Mouse (Mus musculus) CH12.LX (cell line): ENCODE measurements around the gene Hist1h3f. TPM values are rescaled to one million over a fixed set of nuclear protein-coding genes. Genes with fewer than 3 reads are reported as not detected.

Source experiments
- DNase-seq: peaks from one replicate; pipeline ENCODE4 v3.0.0-alpha.2; 2013; ENCODE audit errors: extremely low read depth
- H3K27ac ChIP-seq: 2 replicates; pipeline ENCODE4 v1.5.1; 2012; ENCODE audit warnings: low read depth, mild to moderate bottlenecking, control low read depth, moderate library complexity; ENCODE audit not compliant: insufficient read depth
- H3K27me3 ChIP-seq: replicated peaks from 2 replicates; pipeline ENCODE3; 2012; ENCODE audit warnings: inconsistent platforms
- H3K36me3 ChIP-seq, 2 experiments: replicated peaks in 1 of 2; 2 replicates each; pipeline versions ENCODE3 to v1.6.1; 2012; ENCODE audit warnings: inconsistent platforms in 1 of 2, low read length in 1 of 2, mild to moderate bottlenecking in 1 of 2, mixed read lengths in 1 of 2, moderate library complexity in 1 of 2; ENCODE audit not compliant: control insufficient read depth in 1 of 2, insufficient read depth in 1 of 2
- H3K4me1 ChIP-seq, 2 experiments: 2 replicates each; pipeline ENCODE4 v1.6.1; 2012; ENCODE audit warnings: inconsistent platforms in 1 of 2, moderate library complexity in 1 of 2; ENCODE audit not compliant: insufficient read depth in 2 of 2, control insufficient read depth in 1 of 2
- H3K4me2 ChIP-seq: 2 replicates; pipeline ENCODE4 v1.6.1; 2012; ENCODE audit warnings: low read depth, mild to moderate bottlenecking, control low read depth; ENCODE audit not compliant: poor library complexity, insufficient read depth, severe bottlenecking
- H3K4me3 ChIP-seq, 3 experiments: fragments of 150-350 bp in 1 of 3; sonication (generic) in 1 of 3; replicated peaks in 1 of 3; 2 replicates each; pipeline versions ENCODE3 to v1.5.1; 2011 to 2012; ENCODE audit warnings: low read depth in 2 of 3, low read length in 2 of 3, mild to moderate bottlenecking in 2 of 3, moderate library complexity in 2 of 3, control low read depth in 1 of 3, improper control_type of control experiment in 1 of 3, inconsistent platforms in 1 of 3, mixed read lengths in 1 of 3; ENCODE audit not compliant: poor library complexity in 1 of 3
- H3K79me2 ChIP-seq: replicated peaks from 2 replicates; pipeline ENCODE4 v1.6.1; 2012; ENCODE audit warnings: mild to moderate bottlenecking, moderate library complexity; ENCODE audit not compliant: control insufficient read depth, poor library complexity, insufficient read depth, severe bottlenecking; ENCODE audit errors: extremely low read depth
- H3K9ac ChIP-seq: 2 replicates; pipeline ENCODE4 v1.6.1; 2012; ENCODE audit warnings: low read depth, mild to moderate bottlenecking, control low read depth, moderate library complexity; ENCODE audit not compliant: insufficient read depth
- H3K9me3 ChIP-seq: replicated peaks from 2 replicates; pipeline ENCODE3; 2012; ENCODE audit warnings: low read length, inconsistent platforms, mixed read lengths
- BHLHE40 ChIP-seq: IDR thresholded peaks from 2 replicates; pipeline ENCODE4 v1.6.1; 2011; ENCODE audit warnings: mild to moderate bottlenecking, low read depth, low read length, improper control_type of control experiment
- CHD2 ChIP-seq: IDR thresholded peaks from 2 replicates; pipeline ENCODE4 v1.6.1; 2011; ENCODE audit warnings: low read length, improper control_type of control experiment
- CTCF ChIP-seq, 2 experiments: IDR thresholded peaks in 1 of 2; conservative IDR thresholded peaks in 1 of 2; 2 replicates each; pipeline ENCODE4 v1.5.1; 2011 to 2012; ENCODE audit warnings: low read depth in 2 of 2, low read length in 2 of 2, improper control_type of control experiment in 1 of 2, inconsistent platforms in 1 of 2, mild to moderate bottlenecking in 1 of 2, moderate library complexity in 1 of 2
- E2F4 ChIP-seq: IDR thresholded peaks from 2 replicates; pipeline ENCODE4 v1.6.1; 2011; ENCODE audit warnings: low read depth, low read length, improper control_type of control experiment; ENCODE audit not compliant: insufficient replicate concordance
- ELF1 ChIP-seq: IDR thresholded peaks from 2 replicates; pipeline ENCODE4 v1.6.1; 2014; ENCODE audit warnings: low read depth, mild to moderate bottlenecking, inconsistent platforms, low read length, improper control_type of control experiment
- ETS1 ChIP-seq: conservative IDR thresholded peaks from 2 replicates; pipeline ENCODE4 v1.6.1; 2012; ENCODE audit warnings: low read depth, mild to moderate bottlenecking, inconsistent platforms, low read length, improper control_type of control experiment, moderate library complexity
- GABPA ChIP-seq: IDR thresholded peaks from 2 replicates; pipeline ENCODE4 v1.6.1; 2012; ENCODE audit warnings: low read depth, low read length, improper control_type of control experiment, inconsistent platforms; ENCODE audit not compliant: insufficient replicate concordance
- KAT2A ChIP-seq: IDR thresholded peaks from 2 replicates; pipeline ENCODE4 v1.6.1; 2012; ENCODE audit warnings: low read length, improper control_type of control experiment, inconsistent platforms; ENCODE audit not compliant: insufficient replicate concordance
- MAX ChIP-seq: IDR thresholded peaks from 2 replicates; pipeline ENCODE4 v1.6.1; 2011; ENCODE audit warnings: low read length, improper control_type of control experiment
- MXI1 ChIP-seq: IDR thresholded peaks from 2 replicates; pipeline ENCODE4 v1.6.1; 2011; ENCODE audit warnings: mild to moderate bottlenecking, low read depth, low read length, improper control_type of control experiment
- MYC ChIP-seq: IDR thresholded peaks from 2 replicates; pipeline ENCODE4 v1.6.1; 2011; ENCODE audit warnings: low read depth, mild to moderate bottlenecking, improper control_type of control experiment, low read length
- NELFE ChIP-seq: IDR thresholded peaks from 2 replicates; pipeline ENCODE4 v1.6.1; 2011; ENCODE audit warnings: low read depth, low read length, improper control_type of control experiment
- NRF1 ChIP-seq: IDR thresholded peaks from 2 replicates; pipeline ENCODE4 v1.6.1; 2014; ENCODE audit warnings: low read depth, mild to moderate bottlenecking, inconsistent platforms, low read length, improper control_type of control experiment, moderate library complexity
- PAX5 ChIP-seq: IDR thresholded peaks from 2 replicates; pipeline ENCODE4 v1.6.1; 2012; ENCODE audit warnings: low read length, inconsistent platforms, mixed read lengths
- POLR2A ChIP-seq: IDR thresholded peaks from 2 replicates; pipeline ENCODE4 v1.6.1; 2011; ENCODE audit warnings: low read depth, mild to moderate bottlenecking, improper control_type of control experiment, low read length
- POLR2AphosphoS2 ChIP-seq: IDR thresholded peaks from 2 replicates; pipeline ENCODE4 v1.6.1; 2011; ENCODE audit warnings: low read depth, low read length, improper control_type of control experiment
- RCOR1 ChIP-seq: conservative IDR thresholded peaks from 2 replicates; pipeline ENCODE4 v1.6.1; 2012; ENCODE audit warnings: low read depth, mild to moderate bottlenecking, inconsistent platforms, low read length, improper control_type of control experiment
- SIN3A ChIP-seq: IDR thresholded peaks from 2 replicates; pipeline ENCODE4 v1.6.1; 2012; ENCODE audit warnings: low read length, improper control_type of control experiment, inconsistent platforms
- TBP ChIP-seq: conservative IDR thresholded peaks from 2 replicates; pipeline ENCODE4 v1.6.1; 2011; ENCODE audit warnings: low read depth, low read length, improper control_type of control experiment
- TCF12 ChIP-seq: IDR thresholded peaks from 2 replicates; pipeline ENCODE4 v1.6.1; 2014; ENCODE audit warnings: low read depth, mild to moderate bottlenecking, inconsistent platforms, low read length, improper control_type of control experiment
- USF1 ChIP-seq: IDR thresholded peaks from 2 replicates; pipeline ENCODE4 v1.6.1; 2014; ENCODE audit warnings: low read depth, mild to moderate bottlenecking, inconsistent platforms, low read length, improper control_type of control experiment
- USF2 ChIP-seq: conservative IDR thresholded peaks from 2 replicates; pipeline ENCODE4 v1.6.1; 2011; ENCODE audit warnings: low read depth, low read length, improper control_type of control experiment
- ZKSCAN1 ChIP-seq: IDR thresholded peaks from 2 replicates; pipeline ENCODE4 v1.6.1; 2012; ENCODE audit warnings: low read depth, inconsistent platforms, low read length, improper control_type of control experiment, borderline replicate concordance
- ZNF384 ChIP-seq: IDR thresholded peaks from 2 replicates; pipeline ENCODE4 v1.6.1; 2012; ENCODE audit warnings: low read depth, low read length, improper control_type of control experiment, inconsistent platforms
- dilution Hi-C: fragments of 300-500 bp; cut with MboI; formaldehyde crosslinking; loops from 2 replicates; pipeline ENCODE4 v1.14.3; 2020; ENCODE audit warnings: low sequenced_read_pairs; ENCODE audit not compliant: extremely low pct_unique_long_range_greater_than_20kb, extremely low pct_ligation_motif_present
- in situ Hi-C: fragments of 300-500 bp; cut with MboI; formaldehyde crosslinking; loops from 3 replicates; pipeline ENCODE4 v1.14.3; 2019; ENCODE audit warnings: low sequenced_read_pairs, low pct_ligation_motif_present, low pct_unique_long_range_greater_than_20kb, mixed read lengths
- polyA plus RNA-seq: library from polyadenylated mRNA; unstranded; fragments of >175 nt; gene quantifications from 2 replicates; pipeline ENCODE4 v1.2.1, GENCODE M21; 2012; ENCODE audit warnings: low read depth; ENCODE audit not compliant: insufficient read length
- total RNA-seq, 2 experiments: library from RNA; depleted of rRNA; stranded (reverse); fragments of 300-350 nt in 1 of 2; fragments of >200 nt in 1 of 2; gene quantifications; 2 replicates each; pipeline ENCODE4 v1.2.3; 2012 to 2014

The Hist1h3f gene
- total and polyA plus RNA-seq, 3 experiments = 0.30 to 553 (median 8.0) TPM

- DNase-seq = no peak
- Histone ChIP-seq H3K27ac (peak overlapping the region; percentile 74), H3K4me3 (peak overlapping the region; percentile 0 to 33 (median 32)), H3K27me3 (no peaks in the 10 kb centered on the region), H3K36me3 (no peaks in the 10 kb centered on the region), H3K9ac (peak overlapping the region; percentile 94), H3K4me2 (peak overlapping the region; percentile 97), H3K79me2 (no peaks in the 10 kb centered on the region), H3K4me1 (peaks cover 3 to 47% of the 10 kb centered on the region in 2 experiments), H3K9me3 (no peaks in the 10 kb centered on the region)
- TF ChIP-seq CTCF (conservative IDR thresholded peaks at IDR 0.05 in 1 of 2, IDR thresholded peaks at IDR 0.05 in 1 of 2; ENCODE audit: low read depth in 2 of 2, low read length in 2 of 2) (no peak), MYC (no peak), TBP (0 out of 2 replicates have a peak, but pooled peaks have one; percentile 16), ZNF384 (peak; percentile 92), E2F4 (peak; percentile 93; the same call in 1 of the 2 replicates)
- dilution Hi-C loops (no loop called here), in situ Hi-C loops (no loop called here)
These were observed 42.5 kb downstream of the Hist1h3f start for GRCm38 (mm10) chr13:23586099-23586939.

- H3K79me2 ChIP-seq = no peaks in the 10 kb centered on the region
- H3K4me1 ChIP-seq = peaks cover 3 to 51% of the 10 kb centered on the region in 2 experiments
- H3K27me3 ChIP-seq = no peaks in the 10 kb centered on the region
- dilution Hi-C loops (no loop called here), in situ Hi-C loops (no loop called here)
- H3K27ac ChIP-seq = peak overlapping the region; percentile 74; the same call in 1 of the 2 replicates
- H3K9ac ChIP-seq = peak overlapping the region; percentile 94
- H3K4me3 ChIP-seq = no peak overlapping the region
- TF ChIP-seq CHD2 (peak; percentile 81), MAX (no peak)
- no peaks in the 10 kb centered on the region for H3K36me3 ChIP-seq
- peak; percentile 42 for DNase-seq
- H3K4me2 ChIP-seq = peak overlapping the region; percentile 97
- H3K9me3 ChIP-seq = no peaks in the 10 kb centered on the region
These were observed 43.0 kb downstream of the Hist1h3f start for GRCm38 (mm10) chr13:23586940-23587225.

- Histone ChIP-seq H3K36me3 (no peaks in the 10 kb centered on the region), H3K4me1 (peaks cover 0 to 45% of the 10 kb centered on the region in 2 experiments; a peak in 3 of 4 replicates), H3K9ac (peak overlapping the region; percentile 40; the same call in 1 of the 2 replicates), H3K4me3 (no peak overlapping the region), H3K4me2 (peak overlapping the region; percentile 51), H3K27ac (no peak overlapping the region), H3K9me3 (no peaks in the 10 kb centered on the region), H3K27me3 (no peaks in the 10 kb centered on the region), H3K79me2 (no peaks in the 10 kb centered on the region)
- DNase-seq = no peak
- in situ Hi-C loops (loop anchor here (5.0 kb wide), 1 partner anchor 159 kb away; no protein-coding TSS in a partner anchor), dilution Hi-C loops (no loop called here)
- TF ChIP-seq BHLHE40 (no peak), USF2 (no peak), TCF12 (peak; percentile 46; the same call in 1 of the 2 replicates), SIN3A (peak; percentile 35; the same call in 1 of the 2 replicates), NELFE (peak; percentile 51; the same call in 1 of the 2 replicates), KAT2A (no peak), CHD2 (no peak), RCOR1 (0 out of 2 replicates have a peak, but pooled peaks have one; percentile 32), ETS1 (no peak), TBP (0 out of 2 replicates have a peak, but pooled peaks have one; percentile 23), POLR2AphosphoS2 (no peak), ZKSCAN1 (no peak), GABPA (no peak), MXI1 (no peak), PAX5 (no peak), NRF1 (no peak), MYC (no peak), E2F4 (0 out of 2 replicates have a peak, but pooled peaks have one; percentile 60), ELF1 (peak; percentile 76), POLR2A (no peak), USF1 (no peak)
These were observed 47.4 kb downstream of the Hist1h3f start for GRCm38 (mm10) chr13:23591206-23591605.
